Comparison of ENCODE assay signal across 27 mouse cellular contexts in genomic region chr4:54714612-54715342, GRCm38 (mm10).
DNase-seq lines count a peak whose midpoint lies in the region; ATAC-seq and TF ChIP-seq lines count a peak whose summit lies in the region.
"Had no signal": no experiment of that assay in that cellular context is flagged by ENCODE, and none has a peak within 500 bp of the region (broad histone marks: within the 10 kb centered on the region; RNA-seq: fewer than 3 reads in every experiment).

No protein-coding gene starts in this region.

- DNase-seq in embryo, embryonic 10 days (ENCODE audit: low spot score) = peak; percentile 13
- DNase-seq in embryo, embryonic 10.5 days (ENCODE audit: low spot score) = no peak
- peak; percentile 93 for DNase-seq in 416B (ENCODE audit: low read depth)
- no peak for DNase-seq in urinary bladder, adult 2 months (ENCODE audit: low spot score)
- no peak for DNase-seq in forebrain, postnatal 0 days
- DNase-seq: adrenal gland, postnatal 36 days; cerebellum, adult 11-12 months; cerebellum, postnatal 10 days; heart, adult 18-20 months; kidney, adult 18-20 months; midbrain, embryonic 14.5 days; retina, postnatal 1 day; right cerebral cortex, postnatal 25 days; spleen, adult 18-20 months; thymus, postnatal 25 days had no signal

- no peaks in the 10 kb centered on the region for H3K9me3 ChIP-seq in megakaryocyte, embryonic 14.5 days
- H3K9me3 ChIP-seq in heart, embryonic 11.5 days (replicated peaks; ENCODE audit: control insufficient read depth, low read length) = no peaks in the 10 kb centered on the region
- no peaks in the 10 kb centered on the region for H3K9me3 ChIP-seq in forebrain, postnatal 0 days (ENCODE audit: low read length)
- H3K9me3 ChIP-seq: forebrain, embryonic 13.5 days; hindbrain, embryonic 13.5 days; limb, embryonic 13.5 days; liver, embryonic 15.5 days; neural tube, embryonic 13.5 days had no signal

- H3K27me3 ChIP-seq in megakaryocyte, embryonic 14.5 days (replicated peaks) = no peaks in the 10 kb centered on the region
- no peaks in the 10 kb centered on the region for H3K27me3 ChIP-seq in heart, embryonic 11.5 days (ENCODE audit: control insufficient read depth, insufficient read depth, low read length)
- H3K27me3 ChIP-seq in forebrain, postnatal 0 days (ENCODE audit: insufficient read depth, low read length) = no peaks in the 10 kb centered on the region
- H3K27me3 ChIP-seq: forebrain, embryonic 13.5 days; hindbrain, embryonic 13.5 days; limb, embryonic 13.5 days; liver, embryonic 15.5 days; neural tube, embryonic 13.5 days; Patski had no signal

- H3K27ac ChIP-seq in heart, embryonic 11.5 days (ENCODE audit: low read depth, low read length) = no peak overlapping the region
- no peak overlapping the region for H3K27ac ChIP-seq in forebrain, postnatal 0 days (ENCODE audit: low read depth, low read length)
- H3K27ac ChIP-seq: forebrain, embryonic 13.5 days; hindbrain, embryonic 13.5 days; kidney, postnatal 0 days; layer of hippocampus, adult 2 months; limb, embryonic 13.5 days; liver, embryonic 15.5 days; macrophage; neural tube, embryonic 13.5 days had no signal

- WGBS in heart, embryonic 11.5 days (ENCODE audit: insufficient replicate concordance) = 35% methylated on average over 9 of the region's 9 CpGs
- 91% methylated on average over 9 of the region's 9 CpGs for WGBS in forebrain, postnatal 0 days

- no peak overlapping the region for H3K9ac ChIP-seq in heart, embryonic 11.5 days (ENCODE audit: low read depth, low read length)
- no peak overlapping the region for H3K9ac ChIP-seq in forebrain, postnatal 0 days
- H3K9ac ChIP-seq: forebrain, embryonic 13.5 days; hindbrain, embryonic 13.5 days; limb, embryonic 13.5 days; liver, embryonic 15.5 days; neural tube, embryonic 13.5 days had no signal

- no peaks in the 10 kb centered on the region for H3K36me3 ChIP-seq in megakaryocyte, embryonic 14.5 days (replicated peaks; ENCODE audit: low read length)
- H3K36me3 ChIP-seq in heart, embryonic 11.5 days (ENCODE audit: control insufficient read depth, insufficient read depth, low read length) = no peaks in the 10 kb centered on the region
- H3K36me3 ChIP-seq in forebrain, postnatal 0 days (ENCODE audit: insufficient read depth) = no peaks in the 10 kb centered on the region
- H3K36me3 ChIP-seq: hindbrain, embryonic 13.5 days; limb, embryonic 13.5 days; liver, embryonic 15.5 days; neural tube, embryonic 13.5 days had no signal

- H3K4me3 ChIP-seq in megakaryocyte, embryonic 14.5 days (replicated peaks) = peak overlapping the region; percentile 23
- H3K4me3 ChIP-seq in heart, embryonic 11.5 days (ENCODE audit: low read depth, low read length) = no peak overlapping the region
- H3K4me3 ChIP-seq in forebrain, postnatal 0 days (ENCODE audit: low read depth, low read length) = no peak overlapping the region
- H3K4me3 ChIP-seq: forebrain, embryonic 13.5 days; hindbrain, embryonic 13.5 days; layer of hippocampus, adult 2 months; limb, embryonic 13.5 days; liver, embryonic 15.5 days; neural tube, embryonic 13.5 days had no signal

- ATAC-seq in common myeloid progenitor, adult 5-6 weeks (replicated peaks; ENCODE audit: low read depth, poor library complexity, severe bottlenecking) = peak; percentile 95
- ATAC-seq in heart, embryonic 11.5 days (replicated peaks; ENCODE audit: insufficient number of reproducible peaks, low FRiP score, low TSS enrichment) = no peak
- ATAC-seq in forebrain, postnatal 0 days = no peak
- ATAC-seq: forebrain, embryonic 13.5 days; Patski had no signal

- no peak overlapping the region for H3K4me2 ChIP-seq in heart, embryonic 11.5 days
- H3K4me2 ChIP-seq in forebrain, postnatal 0 days (ENCODE audit: low read depth) = no peak overlapping the region
- H3K4me2 ChIP-seq: forebrain, embryonic 13.5 days; hindbrain, embryonic 13.5 days; limb, embryonic 13.5 days; liver, embryonic 15.5 days; neural tube, embryonic 13.5 days had no signal

- TF ChIP-seq CTCF in forebrain, postnatal 0 days (IDR thresholded peaks at IDR 0.05; ENCODE audit: low read depth) = no peak

- H3K4me1 ChIP-seq in megakaryocyte, embryonic 14.5 days = peaks cover 17% of the 10 kb centered on the region
- H3K4me1 ChIP-seq in heart, embryonic 11.5 days (ENCODE audit: control insufficient read depth, insufficient read depth, low read length) = no peaks in the 10 kb centered on the region
- H3K4me1 ChIP-seq in forebrain, postnatal 0 days (ENCODE audit: insufficient read depth) = no peaks in the 10 kb centered on the region
- H3K4me1 ChIP-seq: forebrain, embryonic 13.5 days; hindbrain, embryonic 13.5 days; liver, embryonic 15.5 days; neural tube, embryonic 13.5 days had no signal

Comparison
In these comparisons a context has a peak if more than half of its experiments do, and no peak if none do; other contexts are left out.
1. DNase-seq: peak in embryo, embryonic 10 days (single experiment) and 416B (single experiment); none in embryo, embryonic 10.5 days (single experiment), urinary bladder, adult 2 months (single experiment) and forebrain, postnatal 0 days (single experiment).